Mouse (Mus musculus): ENCODE measurements around the gene Tmem167.

GRCm38 (mm10) chr13:90141681-90142080, 52.8 kb downstream of the Tmem167 start:
- TF ChIP-seq CTCF (IDR thresholded peaks at IDR 0.05; ENCODE audit: borderline replicate concordance, insufficient read depth, low read depth, low read length) (no peak), POLR2A (IDR thresholded peaks at IDR 0.05; ENCODE audit: borderline replicate concordance, insufficient read depth, low read length) (no peak)

Data from cerebellum, adult 2 months (tissue).